Mouse (Mus musculus): ENCODE results near the gene Zc3h14. TPM values are rescaled to one million over a fixed set of nuclear protein-coding genes. Genes with fewer than 3 reads are reported as not detected.

Gene Zc3h14
- polyA plus RNA-seq, 1 experiment from 2014 or later = 127 TPM

- WGBS = under 1% methylated on average over 30 of the region's 30 CpGs
- Histone ChIP-seq H3K27me3 (replicated peaks; ENCODE audit: control insufficient read depth, insufficient read depth, low read length) (no peaks in the 10 kb centered on the region), H3K4me3 (replicated peaks; ENCODE audit: low read length) (peak overlapping the region; percentile 62), H3K9ac (replicated peaks; ENCODE audit: low read depth, low read length) (peak overlapping the region; percentile 69), H3K4me2 (ENCODE audit: low read length) (peak overlapping the region; percentile 82), H3K36me3 (ENCODE audit: control insufficient read depth, insufficient read depth) (no peaks in the 10 kb centered on the region), H3K9me3 (ENCODE audit: control insufficient read depth, low read length) (no peaks in the 10 kb centered on the region), H3K4me1 (replicated peaks; ENCODE audit: control insufficient read depth, insufficient read depth, low read length) (peaks cover 25% of the 10 kb centered on the region), H3K27ac (ENCODE audit: low read length) (peak overlapping the region; percentile 59)
- ATAC-seq = peak; percentile 92
Measured at GRCm38 (mm10) chr12:98734246-98734879, 12.4 kb upstream of the Zc3h14 start.

GRCm38 (mm10) chr12:98734880-98735801 lies 11.6 kb upstream of the Zc3h14 start:
- H3K4me2 ChIP-seq (ENCODE audit: low read length) = peak overlapping the region; percentile 82
- no peaks in the 10 kb centered on the region for H3K36me3 ChIP-seq (ENCODE audit: control insufficient read depth, insufficient read depth)
- peak overlapping the region; percentile 69 for H3K9ac ChIP-seq (replicated peaks; ENCODE audit: low read depth, low read length)
- 8% methylated on average over 22 of the region's 22 CpGs for WGBS
- peak overlapping the region; percentile 6; the same call in 1 of the 2 replicates for H3K27ac ChIP-seq (ENCODE audit: low read length)
- peaks cover 25% of the 10 kb centered on the region for H3K4me1 ChIP-seq (replicated peaks; ENCODE audit: control insufficient read depth, insufficient read depth, low read length)
- peak; percentile 16 for ATAC-seq
- no peaks in the 10 kb centered on the region for H3K9me3 ChIP-seq (ENCODE audit: control insufficient read depth, low read length)
- H3K27me3 ChIP-seq (replicated peaks; ENCODE audit: control insufficient read depth, insufficient read depth, low read length) = no peaks in the 10 kb centered on the region
- peak overlapping the region; percentile 62 for H3K4me3 ChIP-seq (replicated peaks; ENCODE audit: low read length)

GRCm38 (mm10) chr12:98736951-98737800 lies 9.6 kb upstream of the Zc3h14 start, which contains the start of gene Ptpn21:
TSS of gene Ptpn21 (minus strand) at chr12:98737405.
- WGBS = under 1% methylated on average over 65 of the region's 75 CpGs
- Histone ChIP-seq H3K9ac (replicated peaks; ENCODE audit: low read depth, low read length) (peak within 1 kb of the TSS; percentile 61), H3K9me3 (ENCODE audit: control insufficient read depth, low read length) (no peaks in the 10 kb centered on the region), H3K27me3 (replicated peaks; ENCODE audit: control insufficient read depth, insufficient read depth, low read length) (no peaks in the 10 kb centered on the region), H3K4me1 (replicated peaks; ENCODE audit: control insufficient read depth, insufficient read depth, low read length) (peaks cover 25% of the 10 kb centered on the region), H3K4me2 (ENCODE audit: low read length) (peak within 1 kb of the TSS; percentile 96), H3K4me3 (replicated peaks; ENCODE audit: low read length) (peak within 1 kb of the TSS; percentile 51), H3K27ac (ENCODE audit: low read length) (peak within 1 kb of the TSS; percentile 2; the same call in 1 of the 2 replicates), H3K36me3 (ENCODE audit: control insufficient read depth, insufficient read depth) (no peaks in the 10 kb centered on the region)
- peak; percentile 55 for ATAC-seq

GRCm38 (mm10) chr12:98737801-98738350 lies 8.9 kb upstream of the Zc3h14 start:
- WGBS = 16% methylated on average over 7 of the region's 7 CpGs
- H3K4me3 ChIP-seq (replicated peaks; ENCODE audit: low read length) = peak overlapping the region; percentile 51
- H3K27ac ChIP-seq (ENCODE audit: low read length) = no peak overlapping the region
- no peaks in the 10 kb centered on the region for H3K36me3 ChIP-seq (ENCODE audit: control insufficient read depth, insufficient read depth)
- H3K9me3 ChIP-seq (ENCODE audit: control insufficient read depth, low read length) = no peaks in the 10 kb centered on the region
- H3K9ac ChIP-seq (replicated peaks; ENCODE audit: low read depth, low read length) = peak overlapping the region; percentile 61
- H3K27me3 ChIP-seq (replicated peaks; ENCODE audit: control insufficient read depth, insufficient read depth, low read length) = no peaks in the 10 kb centered on the region
- peaks cover 25% of the 10 kb centered on the region for H3K4me1 ChIP-seq (replicated peaks; ENCODE audit: control insufficient read depth, insufficient read depth, low read length)
- 0 out of 2 replicates have a peak, but pooled peaks have one; percentile 21 for ATAC-seq
- peak overlapping the region; percentile 96 for H3K4me2 ChIP-seq (ENCODE audit: low read length)

GRCm38 (mm10) chr12:98741011-98741501 lies 5.7 kb upstream of the Zc3h14 start:
- H3K4me3 ChIP-seq (replicated peaks; ENCODE audit: low read length) = no peak overlapping the region
- no peak overlapping the region for H3K9ac ChIP-seq (replicated peaks; ENCODE audit: low read depth, low read length)
- no peak; the same call in 1 of the 2 replicates for ATAC-seq
- H3K4me2 ChIP-seq (ENCODE audit: low read length) = no peak overlapping the region
- no peaks in the 10 kb centered on the region for H3K9me3 ChIP-seq (ENCODE audit: control insufficient read depth, low read length)
- peaks cover 8% of the 10 kb centered on the region for H3K4me1 ChIP-seq (replicated peaks; ENCODE audit: control insufficient read depth, insufficient read depth, low read length)
- 24% methylated on average over 3 of the region's 3 CpGs for WGBS
- H3K27ac ChIP-seq (ENCODE audit: low read length) = no peak overlapping the region
- H3K36me3 ChIP-seq (ENCODE audit: control insufficient read depth, insufficient read depth) = no peaks in the 10 kb centered on the region
- H3K27me3 ChIP-seq (replicated peaks; ENCODE audit: control insufficient read depth, insufficient read depth, low read length) = no peaks in the 10 kb centered on the region

GRCm38 (mm10) chr12:98745626-98746025 lies 1.1 kb upstream of the Zc3h14 start:
- 76% methylated on average over 4 of the region's 4 CpGs for WGBS
- Histone ChIP-seq H3K36me3 (ENCODE audit: control insufficient read depth, insufficient read depth) (no peaks in the 10 kb centered on the region), H3K9ac (replicated peaks; ENCODE audit: low read depth, low read length) (no peak overlapping the region), H3K4me2 (ENCODE audit: low read length) (no peak overlapping the region), H3K4me3 (replicated peaks; ENCODE audit: low read length) (no peak overlapping the region), H3K27me3 (replicated peaks; ENCODE audit: control insufficient read depth, insufficient read depth, low read length) (no peaks in the 10 kb centered on the region), H3K4me1 (replicated peaks; ENCODE audit: control insufficient read depth, insufficient read depth, low read length) (peaks cover 25% of the 10 kb centered on the region), H3K27ac (ENCODE audit: low read length) (no peak overlapping the region), H3K9me3 (ENCODE audit: control insufficient read depth, low read length) (no peaks in the 10 kb centered on the region)
- ATAC-seq = no peak

GRCm38 (mm10) chr12:98746131-98746530 lies 633 bp upstream of the Zc3h14 start:
- no peak overlapping the region for H3K9ac ChIP-seq (replicated peaks; ENCODE audit: low read depth, low read length)

GRCm38 (mm10) chr12:98747380-98747753 lies 603 bp downstream of the Zc3h14 start:
- H3K27ac ChIP-seq (ENCODE audit: low read length) = peak overlapping the region; percentile 91
- no peaks in the 10 kb centered on the region for H3K36me3 ChIP-seq (ENCODE audit: control insufficient read depth, insufficient read depth)
- H3K4me2 ChIP-seq (ENCODE audit: low read length) = peak overlapping the region; percentile 79
- peak overlapping the region; percentile 89 for H3K4me3 ChIP-seq (replicated peaks; ENCODE audit: low read length)
- peak; percentile 36 for ATAC-seq
- no peaks in the 10 kb centered on the region for H3K9me3 ChIP-seq (ENCODE audit: control insufficient read depth, low read length)
- H3K9ac ChIP-seq (replicated peaks; ENCODE audit: low read depth, low read length) = peak overlapping the region; percentile 94
- H3K27me3 ChIP-seq (replicated peaks; ENCODE audit: control insufficient read depth, insufficient read depth, low read length) = no peaks in the 10 kb centered on the region
- WGBS = 2% methylated on average over 8 of the region's 14 CpGs
- peaks cover 27% of the 10 kb centered on the region for H3K4me1 ChIP-seq (replicated peaks; ENCODE audit: control insufficient read depth, insufficient read depth, low read length)

More at GRCm38 (mm10) chr12:98746131-98746530, 633 bp upstream of the Zc3h14 start:
- no peaks in the 10 kb centered on the region for H3K36me3 ChIP-seq (ENCODE audit: control insufficient read depth, insufficient read depth)
- peak; percentile 6; the same call in 1 of the 2 replicates for ATAC-seq
- no peaks in the 10 kb centered on the region for H3K9me3 ChIP-seq (ENCODE audit: control insufficient read depth, low read length)
- H3K27me3 ChIP-seq (replicated peaks; ENCODE audit: control insufficient read depth, insufficient read depth, low read length) = no peaks in the 10 kb centered on the region
- 18% methylated on average over 2 of the region's 2 CpGs for WGBS
- no peak overlapping the region for H3K4me3 ChIP-seq (replicated peaks; ENCODE audit: low read length)
- H3K4me1 ChIP-seq (replicated peaks; ENCODE audit: control insufficient read depth, insufficient read depth, low read length) = peaks cover 27% of the 10 kb centered on the region
- H3K27ac ChIP-seq (ENCODE audit: low read length) = no peak overlapping the region
- no peak overlapping the region for H3K4me2 ChIP-seq (ENCODE audit: low read length)

Measured in forebrain, embryonic 16.5 days (tissue).